Mouse (Mus musculus): ENCODE results near the gene Prkab2.

Gene Prkab2

GRCm38 (mm10) chr3:97691443-97692017 is 33.5 kb downstream of the Prkab2 start:
- DNase-seq (ENCODE audit: low read depth), result no peak

- DNase-seq (ENCODE audit: low read depth), result no peak
Observed at GRCm38 (mm10) chr3:97693806-97694205, 35.8 kb downstream of the Prkab2 start.

- no peak for DNase-seq (ENCODE audit: low read depth)
Observed at GRCm38 (mm10) chr3:97696866-97697265, 38.9 kb downstream of the Prkab2 start.

- no peak for DNase-seq (ENCODE audit: low read depth)
Observed at GRCm38 (mm10) chr3:97697291-97697690, 39.3 kb downstream of the Prkab2 start.

- DNase-seq (ENCODE audit: low read depth), result no peak
Observed at GRCm38 (mm10) chr3:97699061-97699460, 41.1 kb downstream of the Prkab2 start.

GRCm38 (mm10) chr3:97701198-97701597 is 43.2 kb downstream of the Prkab2 start:
- DNase-seq (ENCODE audit: low read depth), result no peak

GRCm38 (mm10) chr3:97702448-97703080 is 44.6 kb downstream of the Prkab2 start:
- DNase-seq (ENCODE audit: low read depth), result no peak

- no peak for DNase-seq (ENCODE audit: low read depth)
Observed at GRCm38 (mm10) chr3:97705508-97705907, 47.5 kb downstream of the Prkab2 start.

- no peak for DNase-seq (ENCODE audit: low read depth)
Observed at GRCm38 (mm10) chr3:97706561-97706960, 48.6 kb downstream of the Prkab2 start.

GRCm38 (mm10) chr3:97710134-97710533 is 52.1 kb downstream of the Prkab2 start:
- DNase-seq (ENCODE audit: low read depth), result no peak

GRCm38 (mm10) chr3:97710881-97711280 is 52.9 kb downstream of the Prkab2 start:
- no peak for DNase-seq (ENCODE audit: low read depth)

GRCm38 (mm10) chr3:97715922-97716321 is 57.9 kb downstream of the Prkab2 start:
- DNase-seq (ENCODE audit: low read depth), result no peak

- no peak for DNase-seq (ENCODE audit: low read depth)
Observed at GRCm38 (mm10) chr3:97719116-97719515, 61.1 kb downstream of the Prkab2 start.
